Mouse (Mus musculus): ENCODE measurements around the gene Dok5. TPM values are rescaled to one million over a fixed set of nuclear protein-coding genes. Genes with fewer than 3 reads are reported as not detected.
A peak's percentile ranks its signal among the peaks of the same experiment; 100 is the strongest.

Gene Dok5
- polyA plus RNA-seq, 1 experiment from 2014 or later = 23.5 TPM

GRCm38 (mm10) chr2:170864820-170865219 lies 133.2 kb downstream of the Dok5 start:
- DNase-seq (ENCODE audit: low spot score) = no peak
- H3K9me3 ChIP-seq (ENCODE audit: control insufficient read depth, low read length) = no peaks in the 10 kb centered on the region
- H3K27ac ChIP-seq (ENCODE audit: low read depth, low read length) = no peak overlapping the region
- no peak overlapping the region for H3K4me3 ChIP-seq (ENCODE audit: low read depth, low read length)
- WGBS = 86% methylated on average over 6 of the region's 6 CpGs
- no peaks in the 10 kb centered on the region for H3K4me1 ChIP-seq (ENCODE audit: control insufficient read depth, insufficient read depth, low read length)
- H3K36me3 ChIP-seq (ENCODE audit: control insufficient read depth, insufficient read depth, low read length) = no peaks in the 10 kb centered on the region
- ATAC-seq (ENCODE audit: insufficient read depth, low FRiP score, low TSS enrichment) = no peak
- H3K9ac ChIP-seq (ENCODE audit: low read length) = no peak overlapping the region
- no peak overlapping the region for H3K4me2 ChIP-seq (ENCODE audit: low read depth)
- no peaks in the 10 kb centered on the region for H3K27me3 ChIP-seq (ENCODE audit: control insufficient read depth, insufficient read depth, low read length)

- Histone ChIP-seq H3K27me3 (ENCODE audit: control insufficient read depth, insufficient read depth, low read length) (no peaks in the 10 kb centered on the region), H3K36me3 (ENCODE audit: control insufficient read depth, insufficient read depth, low read length) (no peaks in the 10 kb centered on the region), H3K27ac (ENCODE audit: low read depth, low read length) (no peak overlapping the region), H3K4me1 (ENCODE audit: control insufficient read depth, insufficient read depth, low read length) (no peaks in the 10 kb centered on the region), H3K9ac (ENCODE audit: low read length) (no peak overlapping the region), H3K9me3 (ENCODE audit: control insufficient read depth, low read length) (no peaks in the 10 kb centered on the region), H3K4me3 (ENCODE audit: low read depth, low read length) (no peak overlapping the region), H3K4me2 (ENCODE audit: low read depth) (no peak overlapping the region)
- ATAC-seq (ENCODE audit: insufficient read depth, low FRiP score, low TSS enrichment) (no peak), DNase-seq (ENCODE audit: low spot score) (no peak)
- 86% methylated on average over 15 of the region's 15 CpGs for WGBS
These were observed 139.0 kb downstream of the Dok5 start for GRCm38 (mm10) chr2:170870566-170870965.

- Histone ChIP-seq H3K9ac (ENCODE audit: low read length) (no peak overlapping the region), H3K4me3 (ENCODE audit: low read depth, low read length) (no peak overlapping the region), H3K36me3 (ENCODE audit: control insufficient read depth, insufficient read depth, low read length) (no peaks in the 10 kb centered on the region), H3K27me3 (ENCODE audit: control insufficient read depth, insufficient read depth, low read length) (no peaks in the 10 kb centered on the region), H3K27ac (ENCODE audit: low read depth, low read length) (no peak overlapping the region), H3K4me2 (ENCODE audit: low read depth) (no peak overlapping the region), H3K4me1 (ENCODE audit: control insufficient read depth, insufficient read depth, low read length) (no peaks in the 10 kb centered on the region), H3K9me3 (ENCODE audit: control insufficient read depth, low read length) (no peaks in the 10 kb centered on the region)
- ATAC-seq (ENCODE audit: insufficient read depth, low FRiP score, low TSS enrichment) = no peak
- no peak for DNase-seq (ENCODE audit: low spot score)
- 94% methylated on average over 3 of the region's 3 CpGs for WGBS
These were observed 139.9 kb downstream of the Dok5 start for GRCm38 (mm10) chr2:170871469-170871868.

- H3K4me1 ChIP-seq (ENCODE audit: control insufficient read depth, insufficient read depth, low read length) = 0 out of 2 replicates have a peak, but pooled peaks cover under 1% of the 10 kb centered on the region
- H3K27me3 ChIP-seq (ENCODE audit: control insufficient read depth, insufficient read depth, low read length) = no peaks in the 10 kb centered on the region
- H3K27ac ChIP-seq (ENCODE audit: low read depth, low read length) = no peak overlapping the region
- WGBS = 13% methylated on average over 8 of the region's 8 CpGs
- H3K9ac ChIP-seq (ENCODE audit: low read length) = no peak overlapping the region
- H3K4me3 ChIP-seq (ENCODE audit: low read depth, low read length) = no peak overlapping the region
- DNase-seq (ENCODE audit: low spot score) (peak; percentile 82), ATAC-seq (ENCODE audit: insufficient read depth, low FRiP score, low TSS enrichment) (no peak)
- no peak overlapping the region for H3K4me2 ChIP-seq (ENCODE audit: low read depth)
- no peaks in the 10 kb centered on the region for H3K36me3 ChIP-seq (ENCODE audit: control insufficient read depth, insufficient read depth, low read length)
- H3K9me3 ChIP-seq (ENCODE audit: control insufficient read depth, low read length) = no peaks in the 10 kb centered on the region
These were observed 141.8 kb downstream of the Dok5 start for GRCm38 (mm10) chr2:170873382-170873781.

- DNase-seq (ENCODE audit: low spot score) (peak; percentile 91), ATAC-seq (ENCODE audit: insufficient read depth, low FRiP score, low TSS enrichment) (peak; percentile 64)
- Histone ChIP-seq H3K4me3 (ENCODE audit: low read depth, low read length) (no peak overlapping the region), H3K4me1 (ENCODE audit: control insufficient read depth, insufficient read depth, low read length) (0 out of 2 replicates have a peak, but pooled peaks cover 2% of the 10 kb centered on the region), H3K36me3 (ENCODE audit: control insufficient read depth, insufficient read depth, low read length) (no peaks in the 10 kb centered on the region), H3K27me3 (ENCODE audit: control insufficient read depth, insufficient read depth, low read length) (no peaks in the 10 kb centered on the region), H3K4me2 (ENCODE audit: low read depth) (no peak overlapping the region), H3K27ac (ENCODE audit: low read depth, low read length) (no peak overlapping the region), H3K9ac (ENCODE audit: low read length) (no peak overlapping the region), H3K9me3 (ENCODE audit: control insufficient read depth, low read length) (no peaks in the 10 kb centered on the region)
- WGBS = 4% methylated on average over 4 of the region's 4 CpGs
These were observed 145.9 kb downstream of the Dok5 start for GRCm38 (mm10) chr2:170877515-170877914.

- H3K36me3 ChIP-seq (ENCODE audit: control insufficient read depth, insufficient read depth, low read length) = no peaks in the 10 kb centered on the region
- no peak; the same call in 1 of the 2 replicates for ATAC-seq (ENCODE audit: insufficient read depth, low FRiP score, low TSS enrichment)
These were observed 146.3 kb downstream of the Dok5 start for GRCm38 (mm10) chr2:170877936-170878335.

GRCm38 (mm10) chr2:170884209-170884801 lies 152.7 kb downstream of the Dok5 start:
- H3K4me1 ChIP-seq (ENCODE audit: control insufficient read depth, insufficient read depth, low read length) = no peaks in the 10 kb centered on the region
- no peak overlapping the region for H3K9ac ChIP-seq (ENCODE audit: low read length)
- H3K9me3 ChIP-seq (ENCODE audit: control insufficient read depth, low read length) = no peaks in the 10 kb centered on the region
- H3K27ac ChIP-seq (ENCODE audit: low read depth, low read length) = no peak overlapping the region
- DNase-seq (ENCODE audit: low spot score) (no peak), ATAC-seq (ENCODE audit: insufficient read depth, low FRiP score, low TSS enrichment) (no peak)
- no peaks in the 10 kb centered on the region for H3K27me3 ChIP-seq (ENCODE audit: control insufficient read depth, insufficient read depth, low read length)
- no peak overlapping the region for H3K4me3 ChIP-seq (ENCODE audit: low read depth, low read length)
- no peak overlapping the region for H3K4me2 ChIP-seq (ENCODE audit: low read depth)
- H3K36me3 ChIP-seq (ENCODE audit: control insufficient read depth, insufficient read depth, low read length) = no peaks in the 10 kb centered on the region
- 65% methylated on average over 4 of the region's 4 CpGs for WGBS

More at GRCm38 (mm10) chr2:170877936-170878335, 146.3 kb downstream of the Dok5 start:
- 65% methylated on average over 5 of the region's 5 CpGs for WGBS
- DNase-seq (ENCODE audit: low spot score) = no peak
- Histone ChIP-seq H3K27me3 (ENCODE audit: control insufficient read depth, insufficient read depth, low read length) (no peaks in the 10 kb centered on the region), H3K9me3 (ENCODE audit: control insufficient read depth, low read length) (no peaks in the 10 kb centered on the region), H3K4me1 (ENCODE audit: control insufficient read depth, insufficient read depth, low read length) (0 out of 2 replicates have a peak, but pooled peaks cover 2% of the 10 kb centered on the region), H3K9ac (ENCODE audit: low read length) (no peak overlapping the region), H3K27ac (ENCODE audit: low read depth, low read length) (no peak overlapping the region), H3K4me2 (ENCODE audit: low read depth) (no peak overlapping the region), H3K4me3 (ENCODE audit: low read depth, low read length) (no peak overlapping the region)

- Histone ChIP-seq H3K9ac (ENCODE audit: low read length) (no peak overlapping the region), H3K9me3 (ENCODE audit: control insufficient read depth, low read length) (no peaks in the 10 kb centered on the region), H3K4me2 (ENCODE audit: low read depth) (no peak overlapping the region), H3K36me3 (ENCODE audit: control insufficient read depth, insufficient read depth, low read length) (no peaks in the 10 kb centered on the region), H3K4me3 (ENCODE audit: low read depth, low read length) (no peak overlapping the region), H3K4me1 (ENCODE audit: control insufficient read depth, insufficient read depth, low read length) (no peaks in the 10 kb centered on the region), H3K27ac (ENCODE audit: low read depth, low read length) (no peak overlapping the region), H3K27me3 (ENCODE audit: control insufficient read depth, insufficient read depth, low read length) (no peaks in the 10 kb centered on the region)
- ATAC-seq (ENCODE audit: insufficient read depth, low FRiP score, low TSS enrichment) = no peak
- 73% methylated on average over 9 of the region's 9 CpGs for WGBS
- DNase-seq (ENCODE audit: low spot score) = no peak
These were observed 156.4 kb downstream of the Dok5 start for GRCm38 (mm10) chr2:170887984-170888383.

GRCm38 (mm10) chr2:170895096-170895495 lies 163.5 kb downstream of the Dok5 start:
- H3K4me2 ChIP-seq (ENCODE audit: low read depth) = no peak overlapping the region
- no peak overlapping the region for H3K27ac ChIP-seq (ENCODE audit: low read depth, low read length)
- H3K4me3 ChIP-seq (ENCODE audit: low read depth, low read length) = no peak overlapping the region
- H3K9me3 ChIP-seq (ENCODE audit: control insufficient read depth, low read length) = no peaks in the 10 kb centered on the region
- no peaks in the 10 kb centered on the region for H3K4me1 ChIP-seq (ENCODE audit: control insufficient read depth, insufficient read depth, low read length)
- H3K9ac ChIP-seq (ENCODE audit: low read length) = no peak overlapping the region
- DNase-seq (ENCODE audit: low spot score) = no peak
- no peaks in the 10 kb centered on the region for H3K27me3 ChIP-seq (ENCODE audit: control insufficient read depth, insufficient read depth, low read length)
- no peak for ATAC-seq (ENCODE audit: insufficient read depth, low FRiP score, low TSS enrichment)
- WGBS = 84% methylated on average over 8 of the region's 8 CpGs
- H3K36me3 ChIP-seq (ENCODE audit: control insufficient read depth, insufficient read depth, low read length) = no peaks in the 10 kb centered on the region

Data from neural tube, embryonic 11.5 days (tissue).